Mouse (Mus musculus): ENCODE results near the gene Serpinf2. TPM values are rescaled to one million over a fixed set of nuclear protein-coding genes. Genes with fewer than 3 reads are reported as not detected.
A peak's percentile ranks its signal among the peaks of the same experiment; 100 is the strongest.
"Not testable (repeated sequence)": the region's sequence is repeated elsewhere in the genome, so short reads cannot be mapped to it uniquely, and the experiment has no call there.

Serpinf2 gene
- polyA plus RNA-seq, 1 experiment = 0.10 TPM

- DNase-seq (ENCODE audit: extremely low spot score in 1 of 2, low spot score in 1 of 2) = peak in 1 of 2 experiments; percentile 14
These were observed 39.3 kb downstream of the Serpinf2 start for GRCm38 (mm10) chr11:75400099-75400498.

- DNase-seq (ENCODE audit: extremely low spot score in 1 of 2, low spot score in 1 of 2) = peak; percentile 31 to 75
These were observed 40.0 kb downstream of the Serpinf2 start for GRCm38 (mm10) chr11:75399411-75399841.

- peak in 1 of 2 experiments; percentile 38 for DNase-seq (ENCODE audit: extremely low spot score in 1 of 2, low spot score in 1 of 2)
These were observed 41.9 kb downstream of the Serpinf2 start for GRCm38 (mm10) chr11:75397452-75397851.

GRCm38 (mm10) chr11:75395611-75396010 lies 43.8 kb downstream of the Serpinf2 start:
- no peak for DNase-seq (ENCODE audit: extremely low spot score in 1 of 2, low spot score in 1 of 2)

- DNase-seq (ENCODE audit: extremely low spot score in 1 of 2, low spot score in 1 of 2) = not testable (repeated sequence)
These were observed 55.9 kb downstream of the Serpinf2 start for GRCm38 (mm10) chr11:75383529-75383928.

Other genes with a start within 250 kb of the Serpinf2 start
- 21.2 and 22.2 TPM in 2 replicates for gene Dph1, start 248.3 kb downstream of the Serpinf2 start, polyA plus RNA-seq (2012; rRNA removed)
- gene Rtn4rl1, start 245.8 kb downstream of the Serpinf2 start, polyA plus RNA-seq (2012; rRNA removed) = 25.3 and 28.1 TPM in 2 replicates
- 29.4 and 30.7 TPM in 2 replicates for gene Rpa1, start 91.3 kb downstream of the Serpinf2 start, polyA plus RNA-seq (2012; rRNA removed)
- gene Smyd4, start 91.2 kb downstream of the Serpinf2 start, polyA plus RNA-seq (2012; rRNA removed) = 7.1 and 9.9 TPM in 2 replicates
- gene Serpinf1, start 16.9 kb downstream of the Serpinf2 start, polyA plus RNA-seq (2012; rRNA removed) = 33.0 and 33.1 TPM in 2 replicates
- 13.2 and 14.4 TPM in 2 replicates for gene Wdr81, start 15.1 kb upstream of the Serpinf2 start, polyA plus RNA-seq (2012; rRNA removed)
- 0.84 and 1.3 TPM in 2 replicates for gene Tlcd2, start 22.1 kb upstream of the Serpinf2 start, polyA plus RNA-seq (2012; rRNA removed)
- 86.2 and 95.8 TPM in 2 replicates for gene Prpf8, start 47.2 kb upstream of the Serpinf2 start, polyA plus RNA-seq (2012; rRNA removed)
- 2.0 and 2.9 TPM in 2 replicates for gene Rilp, start 70.5 kb upstream of the Serpinf2 start, polyA plus RNA-seq (2012; rRNA removed)
- gene Scarf1, start 73.9 kb upstream of the Serpinf2 start, polyA plus RNA-seq (2012; rRNA removed) = 3.3 and 4.1 TPM in 2 replicates
- gene Slc43a2, start 92.1 kb upstream of the Serpinf2 start, polyA plus RNA-seq (2012; rRNA removed) = 26.7 and 26.9 TPM in 2 replicates
- gene Pitpna, start 148.5 kb upstream of the Serpinf2 start, polyA plus RNA-seq (2012; rRNA removed) = 221 and 251 TPM in 2 replicates
- gene Inpp5k, start 191.4 kb upstream of the Serpinf2 start, polyA plus RNA-seq (2012; rRNA removed) = 57.2 and 66.7 TPM in 2 replicates
- 15.8 and 19.3 TPM in 2 replicates for gene Myo1c, start 210.9 kb upstream of the Serpinf2 start, polyA plus RNA-seq (2012; rRNA removed)
- 83.6 and 84.2 TPM in 2 replicates for gene Crk, start 239.7 kb upstream of the Serpinf2 start, polyA plus RNA-seq (2012; rRNA removed)